Mouse (Mus musculus) heart, embryonic 14.5 days (tissue): Measurements from ENCODE around the gene Slc45a3. TPM values are rescaled to one million over a fixed set of nuclear protein-coding genes. Genes with fewer than 3 reads are reported as not detected.

Source experiments
- ATAC-seq: fragments of 200-750 bp; cut with Nextera tagmentation; 2 replicates; pipeline ENCODE4 v1.8.0; 2017; ENCODE audit warnings: low read depth, moderate TSS enrichment; ENCODE audit not compliant: insufficient number of reproducible peaks, insufficient read depth, low FRiP score
- H3K27ac ChIP-seq, 2 experiments: fragments of 200-500 bp in 1 of 2; fragments of 300-500 bp in 1 of 2; sonication (generic) in 1 of 2; replicated peaks in 1 of 2; 2 replicates each; pipeline ENCODE4 v1.5.1; 2012 to 2014; ENCODE audit warnings: low read depth in 2 of 2, low read length in 2 of 2, control low read depth in 1 of 2, mild to moderate bottlenecking in 1 of 2, mixed read lengths in 1 of 2; ENCODE audit not compliant: control insufficient read depth in 1 of 2, insufficient read depth in 1 of 2
- H3K27me3 ChIP-seq: fragments of 300-500 bp; sonication (generic); 2 replicates; pipeline ENCODE4 v1.6.1; 2014; ENCODE audit warnings: mild to moderate bottlenecking, low read length, control low read depth; ENCODE audit not compliant: control insufficient read depth, insufficient read depth
- H3K36me3 ChIP-seq: fragments of 300-500 bp; sonication (generic); 2 replicates; pipeline ENCODE4 v1.6.1; 2014; ENCODE audit warnings: mild to moderate bottlenecking, control low read depth, low read length, mixed read lengths; ENCODE audit not compliant: control insufficient read depth, insufficient read depth
- H3K4me1 ChIP-seq, 2 experiments: fragments of 200-500 bp in 1 of 2; fragments of 300-500 bp in 1 of 2; sonication (generic) in 1 of 2; 2 replicates each; pipeline ENCODE4 v1.6.1; 2012 to 2014; ENCODE audit warnings: low read length in 2 of 2, control low read depth in 1 of 2, mixed read lengths in 1 of 2; ENCODE audit not compliant: control insufficient read depth in 2 of 2, insufficient read depth in 2 of 2
- H3K4me2 ChIP-seq: fragments of 300-500 bp; sonication (generic); 2 replicates; pipeline ENCODE4 v1.6.1; 2014; ENCODE audit warnings: mild to moderate bottlenecking, low read length
- H3K4me3 ChIP-seq, 2 experiments: fragments of 200-500 bp in 1 of 2; fragments of 300-500 bp in 1 of 2; sonication (generic) in 1 of 2; 2 replicates each; pipeline ENCODE4 v1.5.1; 2012 to 2014; ENCODE audit warnings: low read length in 2 of 2, mild to moderate bottlenecking in 2 of 2, control low read depth in 1 of 2, low read depth in 1 of 2, moderate library complexity in 1 of 2; ENCODE audit not compliant: control insufficient read depth in 1 of 2, insufficient read depth in 1 of 2
- H3K9ac ChIP-seq: fragments of 300-500 bp; sonication (generic); 2 replicates; pipeline ENCODE4 v1.6.1; 2014; ENCODE audit warnings: mild to moderate bottlenecking, low read length
- H3K9me3 ChIP-seq: fragments of 300-500 bp; sonication (generic); 2 replicates; pipeline ENCODE4 v1.6.1; 2016; ENCODE audit warnings: low read length, control low read depth; ENCODE audit not compliant: control insufficient read depth
- WGBS: fragments of 180-500 bp; shearing (Covaris S2); extraction: QIAGEN DNeasy Blood & Tissue Kit; methylation state at CpG from one replicate; pipeline ENCODE4 v1.1.7; 2014; 5-methylcytosine and 5-hydroxymethylcytosine counted together
- polyA plus RNA-seq: library from polyadenylated mRNA; unstranded; fragments of >200 nt; fragmentation: Nextera tagmentation; extraction: Ambion mirVana; gene quantifications from 2 replicates; pipeline ENCODE4 v1.2.1, GENCODE M21; 2014

Slc45a3 gene
- polyA plus RNA-seq = 3.1 and 3.7 TPM in 2 replicates

GRCm38 (mm10) chr1:131962606-131963084 is at the start of gene Slc45a3:
Gene Slc45a3 (plus strand): TSS chr1:131962967.
- H3K9me3 ChIP-seq = no peaks in the 10 kb centered on the region

GRCm38 (mm10) chr1:131917634-131918033 is 45.1 kb upstream of the Slc45a3 start:
- ATAC-seq = no peak
- H3K4me2 ChIP-seq = no peak overlapping the region
- no peak overlapping the region for H3K27ac ChIP-seq
- no peaks in the 10 kb centered on the region for H3K9me3 ChIP-seq
- no peak overlapping the region for H3K9ac ChIP-seq
- H3K27me3 ChIP-seq = no peaks in the 10 kb centered on the region
- no peak overlapping the region for H3K4me3 ChIP-seq
- H3K4me1 ChIP-seq = peaks cover 2 to 5% of the 10 kb centered on the region in 2 experiments; a peak in 3 of 4 replicates
- WGBS = 66% methylated on average over 6 of the region's 6 CpGs
- peaks cover 63% of the 10 kb centered on the region for H3K36me3 ChIP-seq

More at GRCm38 (mm10) chr1:131962606-131963084, at the start of gene Slc45a3:
- Histone ChIP-seq H3K36me3 (no peaks in the 10 kb centered on the region), H3K4me1 (peaks cover 4 to 12% of the 10 kb centered on the region in 2 experiments; a peak in 2 of 4 replicates), H3K27ac (0 out of 4 replicates have a peak within 1 kb of the TSS, but pooled peaks of 1 of the 2 experiments have one; percentile 1), H3K27me3 (peaks cover 74% of the 10 kb centered on the region), H3K4me2 (peak within 1 kb of the TSS; percentile 100), H3K9ac (peak within 1 kb of the TSS; percentile 78), H3K4me3 (peak within 1 kb of the TSS; percentile 62 to 83)
- ATAC-seq = peak; percentile 48; the same call in 1 of the 2 replicates
- under 1% methylated on average over 33 of the region's 35 CpGs for WGBS

DNA sequence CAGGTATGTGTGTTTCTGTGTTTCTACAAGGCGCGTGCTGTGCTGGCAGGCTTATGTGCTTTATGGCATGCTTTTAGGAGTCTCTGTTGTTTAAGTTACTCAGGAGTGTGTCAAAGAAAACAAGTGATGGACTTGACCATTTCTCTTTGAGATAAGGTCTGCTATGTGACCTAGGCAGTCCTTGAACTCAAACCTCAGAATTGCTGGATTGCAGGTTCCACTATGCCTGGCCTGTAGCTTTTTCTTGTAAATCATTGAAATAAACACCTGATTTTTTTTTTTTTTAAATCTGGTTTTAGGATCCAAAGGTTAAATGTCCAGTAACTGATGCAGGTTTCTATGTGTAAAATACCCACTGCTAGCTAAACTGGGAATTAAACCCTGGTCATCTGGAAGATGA is 43.7 kb upstream of the Slc45a3 start:
- no peak overlapping the region for H3K9ac ChIP-seq
- no peaks in the 10 kb centered on the region for H3K27me3 ChIP-seq
- no peaks in the 10 kb centered on the region for H3K9me3 ChIP-seq
- H3K36me3 ChIP-seq = peaks cover 77% of the 10 kb centered on the region
- WGBS = 96% methylated on average over 2 of the region's 2 CpGs
- no peak overlapping the region for H3K4me3 ChIP-seq
- peaks cover 2 to 5% of the 10 kb centered on the region in 2 experiments; a peak in 3 of 4 replicates for H3K4me1 ChIP-seq
- no peak overlapping the region for H3K4me2 ChIP-seq
- no peak overlapping the region for H3K27ac ChIP-seq
- no peak for ATAC-seq

DNA sequence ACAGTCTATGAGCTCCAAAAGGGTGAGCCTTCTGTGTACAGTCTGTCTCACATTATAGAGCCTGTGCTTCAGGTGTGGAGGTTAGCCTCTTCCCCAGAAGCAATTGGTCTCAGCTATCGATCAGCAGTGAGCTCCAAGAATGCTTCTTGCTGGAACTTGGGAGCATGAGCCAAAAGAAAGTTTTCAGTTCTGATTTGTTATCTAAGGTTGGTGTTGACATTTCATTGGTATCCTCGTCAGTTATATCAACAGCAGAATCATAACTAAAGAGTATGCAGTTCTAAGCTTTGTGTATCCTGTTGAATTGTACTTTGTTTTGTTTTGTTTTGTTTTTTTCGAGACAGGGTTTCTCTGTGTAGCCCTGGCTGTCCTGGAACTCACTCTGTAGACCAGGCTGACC is 40.7 kb upstream of the Slc45a3 start:
- H3K4me3 ChIP-seq = no peak overlapping the region
- no peak for ATAC-seq
- H3K27ac ChIP-seq = no peak overlapping the region
- no peaks in the 10 kb centered on the region for H3K27me3 ChIP-seq
- H3K9ac ChIP-seq = no peak overlapping the region
- no peaks in the 10 kb centered on the region for H3K9me3 ChIP-seq
- no peak overlapping the region for H3K4me2 ChIP-seq
- 83% methylated on average over 3 of the region's 3 CpGs for WGBS
- H3K4me1 ChIP-seq = peaks cover 0 to 2% of the 10 kb centered on the region in 2 experiments; a peak in 1 of 4 replicates
- peaks cover 94% of the 10 kb centered on the region for H3K36me3 ChIP-seq

DNA sequence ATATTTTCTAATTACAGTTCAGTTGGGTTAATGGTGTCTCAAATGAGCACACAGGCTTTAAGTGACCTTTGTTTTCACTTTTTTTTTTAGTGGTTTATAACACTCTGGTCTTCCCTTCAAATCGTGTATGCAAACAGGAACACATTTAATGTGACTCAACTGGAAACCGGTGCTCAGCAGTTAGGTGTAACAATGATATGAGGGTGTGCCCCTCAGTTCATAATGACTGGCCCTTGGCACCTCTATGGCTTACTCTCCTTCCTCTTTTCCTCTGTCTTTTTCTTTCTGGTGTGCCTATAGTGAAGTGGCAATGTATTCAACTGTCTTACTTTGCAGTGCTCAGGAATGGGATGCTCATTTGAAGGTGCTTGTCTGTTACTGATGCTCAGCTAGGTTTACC is 29.3 kb upstream of the Slc45a3 start:
- ATAC-seq = no peak
- Histone ChIP-seq H3K27me3 (no peaks in the 10 kb centered on the region), H3K4me2 (no peak overlapping the region), H3K4me1 (peaks cover 0 to 6% of the 10 kb centered on the region in 2 experiments; a peak in 2 of 4 replicates), H3K4me3 (no peak overlapping the region), H3K9me3 (no peaks in the 10 kb centered on the region), H3K36me3 (peaks cover 78% of the 10 kb centered on the region), H3K9ac (no peak overlapping the region), H3K27ac (no peak overlapping the region)
- WGBS = 86% methylated on average over 2 of the region's 2 CpGs

GRCm38 (mm10) chr1:131937659-131938305 is 25.0 kb upstream of the Slc45a3 start:
- no peak overlapping the region for H3K4me2 ChIP-seq
- peaks cover 36% of the 10 kb centered on the region for H3K36me3 ChIP-seq
- no peaks in the 10 kb centered on the region for H3K9me3 ChIP-seq
- WGBS = 57% methylated on average over 6 of the region's 6 CpGs
- peaks cover 5 to 16% of the 10 kb centered on the region in 2 experiments for H3K4me1 ChIP-seq
- H3K9ac ChIP-seq = no peak overlapping the region
- H3K27ac ChIP-seq = 0 out of 4 replicates have a peak overlapping the region, but pooled peaks of 1 of the 2 experiments have one; percentile 15
- H3K27me3 ChIP-seq = no peaks in the 10 kb centered on the region
- no peak overlapping the region for H3K4me3 ChIP-seq
- no peak for ATAC-seq

- H3K36me3 ChIP-seq = peaks cover 27% of the 10 kb centered on the region
- H3K9me3 ChIP-seq = no peaks in the 10 kb centered on the region
- no peaks in the 10 kb centered on the region for H3K27me3 ChIP-seq
- ATAC-seq = 0 out of 2 replicates have a peak, but pooled peaks have one; percentile 64
- WGBS = 18% methylated on average over 1 of the region's 1 CpGs
- H3K4me2 ChIP-seq = no peak overlapping the region
- no peak overlapping the region for H3K4me3 ChIP-seq
- peak overlapping the region; percentile 15 to 47 for H3K27ac ChIP-seq
- H3K9ac ChIP-seq = no peak overlapping the region
- H3K4me1 ChIP-seq = peaks cover 5 to 16% of the 10 kb centered on the region in 2 experiments
Observed at GRCm38 (mm10) chr1:131938811-131939210, 24.0 kb upstream of the Slc45a3 start.
